Mouse (Mus musculus) heart, embryonic 13.5 days (tissue): ENCODE data around the gene Siah2. TPM values are rescaled to one million over a fixed set of nuclear protein-coding genes. Genes with fewer than 3 reads are reported as not detected.

Experiments used
- ATAC-seq: fragments of 200-750 bp; cut with Nextera tagmentation; 2 replicates; pipeline ENCODE4 v1.8.0; 2017; ENCODE audit warnings: moderate TSS enrichment; ENCODE audit not compliant: insufficient number of reproducible peaks, low FRiP score, low TSS enrichment; ENCODE audit errors: extremely low read depth
- H3K27ac ChIP-seq: fragments of 300-500 bp; sonication (generic); replicated peaks from 2 replicates; pipeline ENCODE4 v1.5.1; 2015; ENCODE audit warnings: moderate library complexity, mild to moderate bottlenecking, inconsistent platforms
- H3K27me3 ChIP-seq: fragments of 300-500 bp; sonication (generic); replicated peaks from 2 replicates; pipeline ENCODE4 v1.6.1; 2015; ENCODE audit warnings: mild to moderate bottlenecking, inconsistent platforms
- H3K36me3 ChIP-seq: fragments of 300-500 bp; sonication (generic); 2 replicates; pipeline ENCODE4 v1.6.1; 2015; ENCODE audit warnings: mild to moderate bottlenecking, inconsistent platforms
- H3K4me1 ChIP-seq: fragments of 300-500 bp; sonication (generic); 2 replicates; pipeline ENCODE4 v1.6.1; 2015; ENCODE audit warnings: inconsistent platforms
- H3K4me2 ChIP-seq: fragments of 300-500 bp; sonication (generic); 2 replicates; pipeline ENCODE4 v1.6.1; 2015; ENCODE audit warnings: inconsistent platforms, mild to moderate bottlenecking, moderate library complexity
- H3K4me3 ChIP-seq: fragments of 300-500 bp; sonication (generic); 2 replicates; pipeline ENCODE4 v1.5.1; 2015; ENCODE audit warnings: moderate library complexity, mild to moderate bottlenecking, inconsistent platforms
- H3K9ac ChIP-seq: fragments of 300-500 bp; sonication (generic); 2 replicates; pipeline ENCODE4 v1.6.1; 2015; ENCODE audit warnings: inconsistent platforms, mild to moderate bottlenecking, moderate library complexity
- H3K9me3 ChIP-seq: fragments of 300-500 bp; sonication (generic); 2 replicates; pipeline ENCODE4 v1.6.1; 2016; ENCODE audit warnings: inconsistent platforms
- WGBS: fragments of 180-500 bp; shearing (Covaris S2); methylation state at CpG from one replicate; pipeline ENCODE4 v1.1.7; 2015; ENCODE audit warnings: mixed read lengths; 5-methylcytosine and 5-hydroxymethylcytosine counted together
- polyA plus RNA-seq: library from polyadenylated mRNA; unstranded; fragments of >200 nt; fragmentation: Nextera tagmentation; extraction: Ambion mirVana; gene quantifications from 2 replicates; pipeline ENCODE4 v1.2.1, GENCODE M21; 2015

Siah2 gene
- polyA plus RNA-seq, 1 experiment from 2014 or later: 4.5 TPM

DNA sequence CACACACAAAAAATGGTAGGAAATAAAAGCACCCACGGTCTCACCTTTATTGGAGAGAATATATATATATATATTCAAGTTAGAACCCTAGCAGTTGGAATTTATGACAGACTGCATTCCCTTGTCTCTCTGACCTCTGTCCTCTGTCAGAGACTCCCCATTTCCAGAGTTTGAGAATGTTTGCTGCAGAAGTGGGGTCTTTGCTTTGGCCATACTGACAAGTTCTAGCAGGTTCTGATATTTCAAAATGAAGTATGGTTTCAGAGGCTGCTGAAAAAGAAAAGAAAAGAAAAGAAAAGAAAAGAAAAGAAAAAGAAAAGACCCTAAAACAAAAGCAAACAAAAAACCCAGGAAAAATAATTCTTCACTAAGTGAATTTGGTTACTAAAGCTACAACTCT is 2.8 kb upstream of the Siah2 start:
- Histone ChIP-seq H3K4me2 (no peak overlapping the region), H3K36me3 (no peaks in the 10 kb centered on the region), H3K27me3 (peaks cover 5% of the 10 kb centered on the region; the same call in 1 of the 2 replicates), H3K9ac (no peak overlapping the region), H3K9me3 (no peaks in the 10 kb centered on the region), H3K4me3 (no peak overlapping the region), H3K27ac (no peak overlapping the region), H3K4me1 (peaks cover 8% of the 10 kb centered on the region)
- ATAC-seq: no peak
- 85% methylated on average over 1 of the region's 1 CpGs for WGBS

DNA sequence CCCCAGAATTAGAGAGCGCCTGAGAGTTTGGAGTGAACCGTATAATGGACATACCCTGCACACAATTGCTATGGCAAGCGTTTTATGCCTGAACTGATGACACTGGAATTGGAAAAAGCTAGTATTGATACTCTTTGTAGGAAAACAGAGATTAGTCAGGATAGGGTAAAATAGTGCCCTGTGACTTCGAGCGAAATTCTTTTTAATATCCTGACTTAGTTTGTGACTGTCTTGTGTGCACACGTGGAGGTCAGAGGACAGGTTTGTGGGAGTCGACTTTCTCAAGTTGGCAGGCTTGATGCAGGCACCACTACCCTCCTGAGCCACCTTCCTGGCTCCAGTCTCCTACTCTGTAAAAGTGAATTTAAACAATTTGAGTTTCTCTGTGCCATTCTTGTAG is 1.1 kb upstream of the Siah2 start:
- Histone ChIP-seq H3K27ac (no peak overlapping the region), H3K4me1 (peaks cover 19% of the 10 kb centered on the region), H3K4me3 (no peak overlapping the region), H3K36me3 (peaks cover 4% of the 10 kb centered on the region), H3K4me2 (no peak overlapping the region), H3K9ac (no peak overlapping the region), H3K27me3 (peaks cover 5% of the 10 kb centered on the region; the same call in 1 of the 2 replicates), H3K9me3 (no peaks in the 10 kb centered on the region)
- ATAC-seq: no peak
- 79% methylated on average over 7 of the region's 7 CpGs for WGBS

DNA sequence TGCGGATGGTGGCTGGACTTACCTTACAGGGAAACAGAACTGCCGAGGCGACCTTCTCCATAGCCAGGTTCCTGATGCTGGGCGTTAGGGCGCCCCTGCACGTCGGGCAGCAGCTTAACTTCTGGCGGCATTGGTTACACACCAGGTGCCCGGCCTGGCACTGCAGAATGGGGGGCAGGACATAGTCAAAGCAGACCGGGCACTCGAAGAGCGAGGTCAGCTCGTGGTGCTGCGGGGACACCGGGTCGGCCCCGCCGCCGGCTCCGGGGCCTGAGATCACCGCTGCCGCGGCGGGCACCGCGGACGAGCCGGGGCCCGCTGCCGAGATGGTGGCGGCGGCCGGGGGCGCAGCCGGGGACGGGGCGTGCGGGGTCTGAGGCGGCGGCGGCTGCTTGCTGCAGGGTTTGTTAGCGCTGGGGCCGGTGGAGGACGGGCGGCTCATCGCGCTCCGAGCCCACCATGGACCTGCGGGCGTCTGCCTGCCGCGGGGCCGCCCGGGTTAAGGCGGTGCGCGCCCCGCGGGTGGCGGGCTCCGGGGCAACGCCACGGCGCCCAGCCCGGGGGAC is 743 bp downstream of the Siah2 start:
- H3K4me2 ChIP-seq: peak overlapping the region; percentile 95
- peaks cover 32% of the 10 kb centered on the region for H3K4me1 ChIP-seq
- peak overlapping the region; percentile 93 for H3K27ac ChIP-seq
- H3K9ac ChIP-seq: peak overlapping the region; percentile 96
- ATAC-seq: no peak
- under 1% methylated on average over 61 of the region's 65 CpGs for WGBS
- peak overlapping the region; percentile 92 for H3K4me3 ChIP-seq
- peaks cover 5% of the 10 kb centered on the region; the same call in 1 of the 2 replicates for H3K27me3 ChIP-seq
- H3K36me3 ChIP-seq: peaks cover 4% of the 10 kb centered on the region
- no peaks in the 10 kb centered on the region for H3K9me3 ChIP-seq

DNA sequence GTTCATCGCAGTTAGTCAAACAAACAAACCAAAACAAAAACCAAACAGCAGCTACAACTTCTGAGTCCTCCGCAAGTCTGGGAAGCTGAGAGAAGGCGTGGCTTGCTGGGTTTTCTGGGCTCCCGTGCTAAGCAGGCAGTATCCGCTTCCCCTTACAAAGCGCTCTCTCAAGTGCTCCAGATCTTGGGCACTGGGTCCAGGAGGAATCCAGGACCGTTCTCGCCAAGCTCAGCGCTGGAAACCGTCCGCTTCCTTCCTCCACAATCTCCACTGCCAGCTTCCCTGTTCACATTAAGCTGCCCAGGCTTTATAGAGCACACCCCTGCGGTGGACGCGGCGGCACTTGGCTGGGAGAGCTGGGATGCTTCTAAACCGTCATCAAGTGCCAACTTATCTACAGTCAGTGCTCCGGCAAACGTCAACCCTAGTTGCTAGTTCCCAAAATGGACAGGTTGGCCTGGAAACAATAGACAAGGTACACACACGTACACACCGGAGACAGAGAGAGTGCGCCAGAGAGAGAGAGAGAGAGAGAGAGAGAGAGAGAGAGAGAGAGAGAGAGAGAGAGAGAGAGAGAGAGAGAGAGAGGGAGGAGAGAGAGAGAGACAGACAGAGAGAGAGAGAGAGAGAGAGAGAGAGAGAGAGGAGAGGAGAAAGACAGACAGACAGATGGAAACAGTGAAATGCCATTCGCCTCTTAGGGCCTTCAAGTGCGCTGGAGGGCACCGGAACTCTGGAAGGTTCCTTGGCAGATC is 1.4 kb downstream of the Siah2 start:
- ATAC-seq: no peak
- WGBS: 1% methylated on average over 24 of the region's 24 CpGs

DNA sequence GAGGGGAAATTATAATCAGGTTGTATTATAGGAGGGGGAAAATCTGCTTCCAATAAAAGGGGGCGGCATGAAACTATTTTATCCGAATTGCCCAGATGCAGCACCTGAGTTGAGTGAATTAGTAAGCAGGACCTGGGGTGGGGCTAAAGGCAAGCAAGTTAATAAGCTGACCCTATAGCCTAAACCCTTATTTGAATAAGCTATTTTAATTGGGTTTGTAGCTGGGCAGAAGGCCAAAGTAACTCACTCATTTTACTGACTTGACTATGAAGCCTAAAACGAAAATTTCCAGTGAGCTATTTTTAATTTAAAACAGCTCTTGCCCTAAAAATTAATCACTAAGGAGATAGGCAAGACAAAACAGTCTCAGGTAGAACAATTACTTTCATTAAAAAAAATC is 2.5 kb downstream of the Siah2 start:
- Histone ChIP-seq H3K9me3 (no peaks in the 10 kb centered on the region), H3K4me1 (peaks cover 38% of the 10 kb centered on the region), H3K36me3 (peaks cover 4% of the 10 kb centered on the region), H3K27ac (no peak overlapping the region), H3K9ac (no peak overlapping the region), H3K4me2 (peak overlapping the region; percentile 95), H3K4me3 (peak overlapping the region; percentile 92), H3K27me3 (0 out of 2 replicates have a peak, but pooled peaks cover 5% of the 10 kb centered on the region)
- ATAC-seq: no peak
- 63% methylated on average over 3 of the region's 3 CpGs for WGBS

More for the DNA sequence above, 1.4 kb downstream of the Siah2 start:
- peak overlapping the region; percentile 92 for H3K4me3 ChIP-seq
- peak overlapping the region; percentile 93 for H3K27ac ChIP-seq
- H3K4me1 ChIP-seq: peaks cover 38% of the 10 kb centered on the region
- H3K9ac ChIP-seq: peak overlapping the region; percentile 96
- H3K4me2 ChIP-seq: peak overlapping the region; percentile 95
- no peaks in the 10 kb centered on the region for H3K9me3 ChIP-seq
- H3K27me3 ChIP-seq: peaks cover 5% of the 10 kb centered on the region; the same call in 1 of the 2 replicates
- H3K36me3 ChIP-seq: peaks cover 4% of the 10 kb centered on the region

DNA sequence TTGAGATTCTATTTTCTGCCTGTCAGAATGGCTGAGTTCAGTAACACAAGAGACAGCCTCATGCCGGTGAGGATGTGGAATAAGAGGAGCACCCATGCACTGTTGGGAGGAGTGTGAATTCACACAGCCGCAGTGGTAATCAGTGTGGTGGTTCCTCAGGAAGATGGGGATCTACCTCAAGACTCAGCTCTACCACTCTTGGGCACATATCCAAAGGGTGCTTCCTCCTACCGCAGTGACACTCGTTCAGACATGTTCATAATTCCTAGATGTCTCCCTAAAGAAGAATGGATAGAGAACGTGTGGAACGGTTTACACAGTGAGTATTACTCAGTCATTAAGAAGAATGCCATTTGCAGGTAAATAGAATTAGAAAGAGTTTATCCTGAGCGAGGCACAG is 3.1 kb downstream of the Siah2 start:
- no peak overlapping the region for H3K9ac ChIP-seq
- H3K4me1 ChIP-seq: peaks cover 38% of the 10 kb centered on the region
- no peak overlapping the region for H3K4me3 ChIP-seq
- peaks cover 4% of the 10 kb centered on the region for H3K36me3 ChIP-seq
- no peak overlapping the region for H3K27ac ChIP-seq
- peak overlapping the region; percentile 95; the same call in 1 of the 2 replicates for H3K4me2 ChIP-seq
- WGBS: 83% methylated on average over 7 of the region's 7 CpGs
- no peaks in the 10 kb centered on the region for H3K9me3 ChIP-seq
- H3K27me3 ChIP-seq: 0 out of 2 replicates have a peak, but pooled peaks cover 3% of the 10 kb centered on the region
- no peak for ATAC-seq

DNA sequence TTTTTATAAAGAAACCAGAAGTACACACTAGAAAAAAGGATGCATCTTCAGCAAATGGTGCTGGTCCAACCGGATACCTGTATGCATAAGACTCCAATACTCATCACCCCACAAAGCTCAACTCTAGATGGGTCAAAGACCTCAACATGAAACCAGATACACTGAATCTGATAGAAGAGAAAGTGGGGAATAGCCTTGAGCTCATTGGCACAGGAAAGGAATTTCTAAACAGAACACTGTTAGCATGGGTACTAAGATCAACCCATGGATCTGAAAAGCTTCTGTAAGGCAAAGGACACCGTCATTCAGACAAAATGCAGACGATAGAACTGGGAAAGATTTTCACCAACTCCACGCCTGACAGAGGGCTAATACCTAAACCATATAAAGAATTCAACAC is 3.6 kb downstream of the Siah2 start:
- peaks cover 4% of the 10 kb centered on the region for H3K36me3 ChIP-seq
- H3K4me1 ChIP-seq: peaks cover 38% of the 10 kb centered on the region
- H3K27me3 ChIP-seq: no peaks in the 10 kb centered on the region
- no peaks in the 10 kb centered on the region for H3K9me3 ChIP-seq
- no peak for ATAC-seq
- H3K9ac ChIP-seq: no peak overlapping the region
- 85% methylated on average over 4 of the region's 4 CpGs for WGBS
- no peak overlapping the region for H3K4me2 ChIP-seq
- H3K27ac ChIP-seq: no peak overlapping the region
- H3K4me3 ChIP-seq: no peak overlapping the region

DNA sequence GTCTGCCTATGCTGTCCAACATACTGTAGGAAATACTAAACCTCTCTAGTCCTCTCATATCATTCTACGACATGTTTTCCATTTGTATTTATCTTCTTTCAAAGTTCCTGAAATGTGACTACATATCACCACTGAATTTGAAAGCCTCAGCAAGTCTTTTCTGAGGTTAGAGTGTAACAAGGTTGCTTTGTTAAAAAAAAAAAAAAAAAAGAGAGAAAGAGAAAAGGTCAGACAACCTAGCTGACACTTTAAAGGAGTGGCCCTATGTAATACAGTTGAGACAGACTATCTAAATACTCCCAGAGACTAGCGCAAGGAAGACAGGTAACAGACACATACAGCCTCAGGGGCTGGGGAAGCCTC is 5.3 kb downstream of the Siah2 start:
- Histone ChIP-seq H3K27ac (no peak overlapping the region), H3K36me3 (peaks cover 4% of the 10 kb centered on the region), H3K4me2 (no peak overlapping the region), H3K27me3 (no peaks in the 10 kb centered on the region), H3K9me3 (no peaks in the 10 kb centered on the region), H3K9ac (no peak overlapping the region), H3K4me3 (no peak overlapping the region), H3K4me1 (peaks cover 43% of the 10 kb centered on the region)
- WGBS: 47% methylated on average over 2 of the region's 2 CpGs
- ATAC-seq: no peak

DNA sequence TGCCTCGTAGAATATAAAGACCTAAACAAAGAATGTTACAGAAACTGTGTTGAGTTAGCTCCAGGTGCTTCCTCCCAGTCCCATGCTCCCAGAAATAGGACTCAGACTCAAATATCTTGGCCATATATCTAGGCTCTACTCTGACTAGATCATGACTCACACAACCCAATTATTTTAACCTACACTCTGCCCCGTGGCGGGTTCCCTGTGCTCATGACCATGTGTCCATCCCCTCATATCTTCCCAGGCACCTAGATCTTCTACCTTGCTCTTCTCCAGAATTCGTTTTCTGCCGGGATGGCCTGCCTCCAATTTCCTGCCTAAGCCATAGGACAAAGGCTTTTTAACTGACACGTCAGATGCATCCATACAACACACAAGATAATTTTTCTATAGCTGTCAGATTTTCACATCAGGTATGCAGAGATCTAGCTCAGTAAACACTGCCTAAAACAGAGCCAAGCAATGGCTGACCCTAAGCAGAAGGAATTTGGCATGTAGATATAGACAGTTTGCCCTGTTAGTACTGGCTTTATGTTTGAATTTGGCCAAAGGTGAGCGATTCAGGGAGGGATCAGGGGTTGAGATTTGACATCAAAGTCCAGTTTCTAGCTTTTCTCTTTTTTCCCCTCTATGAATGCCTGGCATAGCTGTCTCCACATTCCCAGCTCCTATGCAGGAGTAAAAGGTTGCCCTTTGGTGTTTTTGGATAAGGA is 5.8 kb downstream of the Siah2 start:
- Histone ChIP-seq H3K4me2 (no peak overlapping the region), H3K4me1 (peaks cover 46% of the 10 kb centered on the region), H3K27me3 (no peaks in the 10 kb centered on the region), H3K9ac (no peak overlapping the region), H3K9me3 (no peaks in the 10 kb centered on the region), H3K36me3 (peaks cover 4% of the 10 kb centered on the region), H3K4me3 (no peak overlapping the region), H3K27ac (no peak overlapping the region)
- WGBS: 81% methylated on average over 7 of the region's 7 CpGs
- no peak for ATAC-seq

DNA sequence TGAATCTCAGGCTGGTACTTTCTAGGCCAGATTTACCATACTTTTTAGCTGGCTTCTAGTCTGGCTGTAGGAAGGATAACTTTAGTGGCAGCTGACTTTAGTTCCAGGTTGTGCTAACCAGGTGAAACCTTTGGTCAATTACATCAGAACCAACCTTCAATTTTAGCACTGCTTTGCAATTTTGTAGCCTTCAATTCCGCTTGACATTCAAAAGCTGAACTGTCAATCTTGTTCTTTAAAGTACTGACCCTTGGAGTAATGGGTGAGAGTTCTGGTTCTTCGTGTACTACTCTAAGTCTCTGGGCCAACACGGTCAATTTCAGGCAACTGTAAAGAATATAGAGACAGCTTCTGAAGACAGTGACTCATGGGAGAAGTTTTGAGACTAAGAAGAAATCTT is 6.8 kb downstream of the Siah2 start:
- 88% methylated on average over 3 of the region's 3 CpGs for WGBS
- H3K27me3 ChIP-seq: no peaks in the 10 kb centered on the region
- peaks cover 56% of the 10 kb centered on the region for H3K4me1 ChIP-seq
- no peaks in the 10 kb centered on the region for H3K9me3 ChIP-seq
- H3K4me2 ChIP-seq: no peak overlapping the region
- no peak overlapping the region for H3K27ac ChIP-seq
- no peak for ATAC-seq
- H3K4me3 ChIP-seq: no peak overlapping the region
- H3K9ac ChIP-seq: no peak overlapping the region
- peaks cover 4% of the 10 kb centered on the region for H3K36me3 ChIP-seq

DNA sequence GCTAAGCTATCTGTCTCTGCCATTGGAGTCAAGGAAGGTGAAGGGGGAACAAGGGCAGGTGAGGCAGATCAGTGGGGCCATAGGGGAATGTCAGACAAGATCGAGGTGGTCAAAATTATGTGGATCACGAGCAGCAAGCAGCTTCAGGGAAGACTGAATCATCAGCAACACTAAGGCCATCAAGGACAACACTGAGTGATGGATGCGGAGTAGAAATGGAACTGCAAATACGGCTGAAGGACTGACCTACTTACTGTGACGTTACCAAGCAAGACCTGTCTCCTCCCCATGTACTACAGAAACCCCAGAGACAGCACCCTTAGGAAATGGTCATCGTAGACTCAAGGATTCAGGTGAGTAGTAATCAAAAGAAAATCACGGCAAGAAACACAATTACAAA is 8.9 kb downstream of the Siah2 start:
- Histone ChIP-seq H3K4me3 (no peak overlapping the region), H3K27ac (no peak overlapping the region), H3K9me3 (no peaks in the 10 kb centered on the region), H3K27me3 (no peaks in the 10 kb centered on the region), H3K36me3 (no peaks in the 10 kb centered on the region; the same call in 1 of the 2 replicates), H3K4me2 (no peak overlapping the region), H3K4me1 (peaks cover 61% of the 10 kb centered on the region), H3K9ac (no peak overlapping the region)
- WGBS: 88% methylated on average over 7 of the region's 7 CpGs
- ATAC-seq: no peak
